Mouse (Mus musculus): ENCODE measurements around the gene Gm12666.

DNA sequence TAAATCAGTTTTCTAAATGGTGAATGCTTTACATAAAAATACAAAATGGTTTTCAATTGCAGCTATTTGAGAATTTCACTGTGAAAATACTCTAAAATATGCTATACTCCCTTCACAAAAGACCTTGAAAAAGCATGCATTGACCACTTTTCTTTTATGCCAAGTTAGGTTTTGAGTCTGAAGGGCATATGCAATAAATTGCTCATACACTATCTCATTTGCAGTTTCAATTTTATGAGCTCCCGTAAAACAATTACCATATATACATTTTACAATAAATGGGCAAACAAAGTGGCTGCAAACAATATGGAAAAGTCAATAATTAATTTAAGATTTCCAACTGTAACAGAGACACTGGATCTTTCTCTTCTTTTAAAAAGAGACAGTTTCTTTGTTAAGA lies 38.9 kb downstream of the Gm12666 start:
- TF ChIP-seq POLR2A (IDR thresholded peaks at IDR 0.05; ENCODE audit: low read depth, low read length), result no peak
- no peak for TF ChIP-seq CTCF (IDR thresholded peaks at IDR 0.05; ENCODE audit: borderline replicate concordance, insufficient read depth, low read length)
